Mouse (Mus musculus) CD8-positive naive resting alpha-beta T cell, adult 57 days (primary cell): ENCODE measurements around the gene Srbd1. TPM values are rescaled to one million over a fixed set of nuclear protein-coding genes. Genes with fewer than 3 reads are reported as not detected.

Experiments
- total RNA-seq: library from RNA; stranded (reverse); gene quantifications from one replicate; pipeline ENCODE4 v1.2.4, GENCODE M21; 2023

The Srbd1 gene
- 17.8 TPM for total RNA-seq

DNA sequence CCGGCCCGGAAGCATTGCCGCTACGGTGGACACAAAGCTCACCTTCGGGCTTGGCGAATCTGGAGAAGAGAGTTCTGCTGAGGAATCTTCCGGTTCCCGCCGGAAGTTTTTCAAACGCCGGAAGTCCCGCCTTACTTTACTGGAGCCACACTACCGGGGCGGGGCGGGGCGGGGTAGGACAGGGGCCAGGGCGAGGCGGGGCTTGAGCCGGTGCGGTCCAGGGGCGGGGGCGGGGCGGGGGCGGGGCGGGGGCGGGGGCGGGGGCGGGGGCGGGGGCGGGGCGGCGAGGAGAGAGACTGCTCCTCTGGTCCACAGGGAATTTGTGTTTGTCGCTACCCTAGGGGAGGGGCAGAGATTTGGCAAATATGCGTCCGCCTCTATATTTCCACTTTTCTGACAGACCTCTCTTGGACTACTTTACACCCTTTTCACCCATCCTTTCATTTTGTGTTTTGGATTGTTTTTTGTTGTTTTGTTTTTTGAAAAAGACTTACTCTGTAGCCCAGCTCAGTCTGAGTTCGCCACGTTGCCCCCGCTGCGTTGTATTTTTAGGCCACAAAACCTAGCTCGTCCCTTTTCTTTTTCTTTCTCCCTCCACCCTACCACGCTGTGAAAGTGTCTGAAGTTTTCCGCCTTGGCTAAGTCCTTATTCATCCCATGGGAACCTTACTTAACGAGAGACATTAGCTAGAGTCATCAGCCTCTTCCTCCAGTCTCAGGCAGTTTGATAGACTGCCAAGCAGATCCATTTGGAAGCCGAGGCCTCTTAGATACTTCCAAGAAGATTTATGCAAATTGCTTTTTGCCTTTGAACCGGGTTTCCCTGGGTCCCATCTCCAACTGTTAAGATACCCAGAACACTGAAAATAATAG, at the start of gene Srbd1:
Gene Srbd1 (minus strand): TSS at position 97 of the 873 bp plus-strand sequence.

DNA sequence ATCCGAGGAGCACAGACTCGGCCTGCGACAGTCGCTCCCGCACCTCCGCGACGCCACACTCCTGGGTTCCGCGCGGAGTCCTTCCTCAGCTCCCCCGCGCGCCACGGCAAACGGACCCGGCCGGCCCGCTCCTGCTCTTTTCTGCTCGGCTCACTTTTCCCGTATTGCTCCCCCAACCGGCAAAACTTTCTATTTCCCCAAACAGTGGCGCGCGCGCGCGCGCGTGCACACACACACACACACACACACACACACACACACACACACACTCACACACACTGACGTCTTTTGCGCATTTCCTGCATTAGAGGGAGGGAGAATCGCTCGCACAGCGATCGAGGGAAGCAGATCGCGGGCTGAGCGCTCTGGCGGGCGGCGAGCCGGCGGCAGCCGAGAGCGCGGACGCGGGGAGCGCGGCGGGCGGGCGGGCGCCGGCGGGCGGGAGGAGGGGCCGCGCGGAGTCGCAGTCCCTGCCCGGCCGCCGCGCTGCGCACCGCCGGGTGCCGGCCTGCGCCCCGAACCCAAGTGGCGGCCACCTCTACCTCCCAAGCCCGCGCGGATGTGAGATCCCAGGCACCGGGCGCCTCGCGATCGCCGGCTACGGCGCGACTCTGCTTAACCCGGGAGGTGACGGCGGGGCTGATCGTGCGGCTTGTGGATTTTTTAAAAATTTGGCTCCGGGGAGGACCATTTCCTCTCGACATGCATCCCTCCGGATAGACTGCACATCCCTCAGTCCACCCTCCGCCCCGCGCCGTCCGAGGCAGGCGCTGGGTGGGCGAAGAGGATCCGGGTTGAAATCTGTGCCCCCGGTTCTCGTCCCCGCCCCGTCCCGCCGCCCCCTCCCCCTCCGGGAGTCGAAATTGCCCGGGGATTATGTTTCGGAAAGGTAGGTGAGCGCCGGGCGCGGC, 22.6 kb upstream of the Srbd1 start, which contains the start of gene Prkce:
Gene Prkce (plus strand): TSS at position 466 of the 911 bp plus-strand sequence.

Other genes starting within 250 kb of the Srbd1 start
- gene Prkce, start 22.6 kb upstream of the Srbd1 start, total RNA-seq, result 32.6 TPM